Mouse (Mus musculus) ovary, postnatal 10 days (tissue): ENCODE data around the gene Bex6.
"Not testable (repeated sequence)": the region's sequence is repeated elsewhere in the genome, so short reads cannot be mapped to it uniquely, and the experiment has no call there.

Experiments used
- DNase-seq: peaks from one replicate; pipeline ENCODE4 v3.0.0; 2022; ENCODE audit warnings: low spot score

Bex6 gene

DNA sequence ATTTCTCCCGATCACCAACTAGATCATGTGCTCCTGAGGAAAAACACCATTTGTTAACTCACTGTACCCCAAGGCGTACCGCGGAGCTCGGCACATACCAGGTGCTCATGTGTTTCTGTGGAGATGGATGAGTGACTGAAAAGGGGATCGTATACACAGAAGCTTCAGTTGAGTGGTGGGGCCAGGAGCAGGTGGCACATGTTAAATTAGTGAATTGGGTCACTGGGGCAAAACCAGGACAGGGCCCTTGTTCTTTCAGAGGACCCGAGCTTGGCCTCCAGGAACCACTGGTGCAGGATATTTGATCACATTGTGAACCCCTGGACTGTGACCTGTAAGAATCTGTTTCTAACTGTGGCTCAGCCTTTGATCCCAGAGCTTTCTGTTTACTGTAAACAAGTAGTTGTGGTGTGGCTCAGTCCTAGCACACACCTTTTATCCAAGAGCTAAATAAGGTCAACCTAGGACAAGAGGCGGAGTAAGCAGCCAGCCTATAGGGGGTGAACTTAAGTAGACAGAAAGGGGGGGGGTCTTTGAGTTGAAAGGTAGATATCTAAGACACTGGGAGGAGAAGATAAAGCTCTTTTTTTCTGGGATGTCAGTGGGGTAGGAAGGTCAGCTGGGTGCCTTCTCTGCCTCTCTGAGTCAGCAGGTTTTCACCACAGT, 5.2 kb upstream of the Bex6 start:
- DNase-seq = no peak

GRCm38 (mm10) chr16:32175029-32175428, 4.6 kb upstream of the Bex6 start:
- no peak for DNase-seq

GRCm38 (mm10) chr16:32176896-32177686, 2.5 kb upstream of the Bex6 start:
- no peak for DNase-seq

DNA sequence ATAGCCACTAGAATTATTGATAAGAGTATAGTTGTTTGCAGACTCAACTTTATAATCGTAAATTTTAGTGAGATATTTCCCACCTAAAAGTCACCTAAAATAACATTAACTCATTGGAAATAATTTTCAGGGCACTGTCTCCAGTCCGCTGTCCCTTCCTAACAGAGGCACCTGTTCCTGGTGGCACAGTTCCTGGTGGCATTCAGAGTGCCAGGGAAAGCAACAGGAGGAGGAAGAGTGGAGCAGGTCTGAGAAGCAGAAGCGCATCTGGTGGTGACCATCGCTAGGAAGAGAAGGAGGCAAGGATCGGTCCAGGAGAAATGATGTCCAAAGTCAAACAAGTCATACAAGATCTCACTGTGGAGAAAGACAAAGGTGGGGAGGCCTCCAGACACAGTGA, 6.4 kb downstream of the Bex6 start:
- no peak for DNase-seq

DNA sequence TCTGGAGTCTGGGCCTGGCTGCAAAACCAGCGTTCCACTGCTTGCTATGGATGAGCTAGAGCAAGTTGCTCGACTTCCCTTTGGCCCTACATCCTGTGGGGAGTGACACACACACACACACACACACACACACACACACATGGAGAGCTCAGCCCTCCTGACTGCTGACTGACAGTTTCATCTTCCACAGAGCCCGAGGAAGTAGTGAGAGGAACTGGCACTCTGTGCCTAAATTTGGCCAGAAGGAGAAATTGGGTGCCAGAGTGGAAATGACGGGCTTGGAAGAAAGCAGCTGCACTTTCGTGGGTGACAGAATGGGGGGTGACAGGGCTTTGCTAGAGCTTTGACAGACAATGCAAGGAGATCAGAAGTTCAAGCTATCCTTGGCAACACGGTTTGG, 9.5 kb downstream of the Bex6 start:
- DNase-seq = no peak

DNA sequence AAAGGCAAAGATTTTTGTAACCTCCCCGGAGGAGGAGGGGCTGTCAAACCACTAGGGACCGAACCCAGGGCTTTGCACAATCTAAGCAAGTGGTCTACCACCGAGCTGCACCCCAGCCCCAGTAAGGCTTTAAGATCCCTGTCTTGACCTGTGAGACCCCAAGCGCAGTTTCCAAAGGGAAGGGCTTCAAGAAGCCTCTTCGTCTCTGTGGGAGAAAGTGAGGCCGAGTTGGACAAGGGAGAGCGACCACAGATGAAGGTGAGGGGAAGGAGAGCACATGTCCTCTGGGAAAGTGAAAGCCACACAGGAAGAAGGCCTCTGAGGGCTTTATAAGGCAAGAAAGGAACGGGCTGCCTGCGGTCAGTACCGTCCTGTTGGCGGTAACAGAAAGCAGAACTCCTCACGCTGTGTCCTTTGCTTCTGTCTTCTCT, 10.4 kb downstream of the Bex6 start:
- no peak for DNase-seq

DNA sequence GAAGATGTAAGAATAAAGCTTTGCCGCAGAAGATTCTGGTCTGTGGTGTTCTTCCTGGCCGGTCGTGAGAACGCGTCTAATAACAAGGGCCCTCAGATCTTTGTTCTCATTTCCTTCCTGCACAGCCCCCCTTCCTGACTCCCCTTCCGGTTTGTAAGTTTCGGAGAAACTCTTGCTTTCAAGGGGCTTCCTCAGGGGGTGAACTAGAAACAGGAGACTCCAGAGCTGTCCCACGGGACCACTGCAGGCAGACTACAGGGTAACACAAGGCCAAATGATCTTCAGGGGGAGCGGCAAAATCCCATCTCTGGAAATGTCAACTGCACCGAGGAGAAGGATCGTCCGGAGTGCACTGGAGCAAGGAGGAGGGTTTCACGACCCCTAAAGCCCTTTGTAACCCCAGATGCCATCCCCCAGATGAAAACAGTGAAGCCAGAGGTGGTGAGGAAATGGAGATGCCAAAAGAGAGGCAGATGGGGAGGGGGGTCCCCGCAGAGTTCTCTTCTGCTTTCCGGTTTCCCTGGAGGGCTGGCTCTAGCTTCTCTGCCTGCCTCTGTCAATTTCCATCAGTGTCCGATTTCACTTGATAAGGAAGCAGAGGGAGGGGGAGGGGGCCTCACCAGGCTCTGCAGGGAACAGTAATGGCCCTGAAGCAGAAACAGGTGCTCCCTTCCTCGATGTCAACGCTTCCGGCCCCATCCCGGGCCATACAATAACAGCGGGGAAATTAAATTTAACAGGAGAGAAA, 20.8 kb downstream of the Bex6 start:
- DNase-seq = no peak

DNA sequence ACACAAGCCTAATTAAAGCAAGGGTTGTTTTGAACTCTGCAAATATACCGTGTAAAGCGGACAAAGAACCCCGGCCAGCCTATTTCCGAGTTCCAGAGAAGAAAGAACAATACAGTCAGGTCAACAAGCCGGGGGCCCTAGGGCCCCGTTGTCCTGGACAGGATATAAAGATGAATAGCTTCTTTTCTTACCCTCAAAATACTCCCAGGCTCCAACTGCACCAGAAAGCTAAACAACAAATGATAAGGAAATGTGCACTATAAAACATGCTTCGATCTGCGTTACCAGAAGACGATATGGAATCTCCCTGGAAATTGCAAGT, 21.3 kb downstream of the Bex6 start:
- DNase-seq = no peak

DNA sequence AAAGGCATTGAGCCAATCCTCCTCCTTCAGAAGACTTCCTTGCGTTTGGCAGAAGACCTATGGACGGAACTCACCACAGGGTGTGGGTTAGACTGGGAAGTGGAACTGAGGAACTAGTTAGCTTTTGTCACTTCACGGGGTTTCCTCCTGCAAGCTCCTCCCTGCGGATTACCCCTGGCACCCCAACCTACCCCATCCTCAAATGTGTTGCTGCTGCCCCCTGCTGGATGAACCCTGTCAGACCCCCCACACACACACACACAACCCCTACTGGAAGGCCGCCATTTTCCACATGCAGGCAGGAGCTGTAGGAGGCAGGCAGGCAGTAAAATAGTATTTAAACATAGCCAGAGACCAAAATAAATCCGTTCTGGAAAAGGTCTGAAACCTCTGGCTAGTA, 23.1 kb downstream of the Bex6 start:
- no peak for DNase-seq

- DNase-seq = no peak
Measured at GRCm38 (mm10) chr16:32204902-32205301, 25.3 kb downstream of the Bex6 start.

DNA sequence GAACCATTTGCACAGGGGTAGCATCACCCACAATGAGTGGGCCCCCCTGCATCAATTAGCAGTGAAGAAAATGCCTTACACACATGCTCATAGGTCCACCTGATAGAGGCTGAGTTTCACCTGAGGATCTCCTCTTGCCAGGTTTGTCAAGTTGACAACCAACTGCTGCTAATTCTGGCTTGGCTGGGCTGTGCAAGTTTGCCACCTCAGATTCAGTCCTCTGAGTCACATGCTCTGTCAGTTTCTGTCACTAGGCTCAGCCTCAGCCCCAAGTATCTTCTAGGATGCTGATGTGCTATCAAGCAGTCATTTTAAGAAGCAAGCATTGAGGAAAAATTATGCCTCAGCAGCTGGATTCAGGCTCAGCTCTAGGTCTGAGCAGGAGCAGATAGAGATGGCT, 34.5 kb downstream of the Bex6 start:
- no peak for DNase-seq

GRCm38 (mm10) chr16:32214804-32215576, 35.4 kb downstream of the Bex6 start:
- no peak for DNase-seq

- DNase-seq = no peak
Measured at GRCm38 (mm10) chr16:32221803-32222202, 42.2 kb downstream of the Bex6 start.

- DNase-seq = no peak
Measured at GRCm38 (mm10) chr16:32222399-32222798, 42.8 kb downstream of the Bex6 start.

GRCm38 (mm10) chr16:32232050-32232449, 52.4 kb downstream of the Bex6 start:
- not testable (repeated sequence) for DNase-seq
